Mouse (Mus musculus): ENCODE results near the gene Apoh.

GRCm38 (mm10) chr11:108395061-108395460 lies 51.9 kb downstream of the Apoh start:
- TF ChIP-seq EP300 (IDR thresholded peaks at IDR 0.05; ENCODE audit: low read depth in 1 of 2, low read length in 2 of 2): no peak
- TF ChIP-seq RCOR1 (IDR thresholded peaks at IDR 0.05; ENCODE audit: low read depth, low read length): no peak

Measured in MEL (cell line).